Mouse (Mus musculus): ENCODE data around the gene Dmkn. TPM values are rescaled to one million over a fixed set of nuclear protein-coding genes. Genes with fewer than 3 reads are reported as not detected.
"Not testable (repeated sequence)": the region's sequence is repeated elsewhere in the genome, so short reads cannot be mapped to it uniquely, and the experiment has no call there.

The Dmkn gene
- polyA plus RNA-seq, 1 experiment from 2014 or later = 5.9 TPM

- H3K4me3 ChIP-seq = no peak overlapping the region
- no peaks in the 10 kb centered on the region for H3K27me3 ChIP-seq
- no peak for ATAC-seq (ENCODE audit: borderline replicate concordance, extremely low read depth, low FRiP score, low TSS enrichment)
- H3K27ac ChIP-seq = no peak overlapping the region
- H3K9me3 ChIP-seq = no peaks in the 10 kb centered on the region
- no peak overlapping the region for H3K4me2 ChIP-seq
- H3K4me1 ChIP-seq = peaks cover 13% of the 10 kb centered on the region
- H3K9ac ChIP-seq = no peak overlapping the region
- H3K36me3 ChIP-seq = no peaks in the 10 kb centered on the region
- 84% methylated on average over 3 of the region's 3 CpGs for WGBS
Measured at GRCm38 (mm10) chr7:30824306-30824705, 60.8 kb downstream of the Dmkn start.

GRCm38 (mm10) chr7:30826660-30827059 lies 63.1 kb downstream of the Dmkn start:
- H3K9me3 ChIP-seq = no peaks in the 10 kb centered on the region
- H3K4me1 ChIP-seq = no peaks in the 10 kb centered on the region
- 86% methylated on average over 10 of the region's 10 CpGs for WGBS
- ATAC-seq (ENCODE audit: borderline replicate concordance, extremely low read depth, low FRiP score, low TSS enrichment) = no peak
- H3K9ac ChIP-seq = no peak overlapping the region
- H3K36me3 ChIP-seq = no peaks in the 10 kb centered on the region
- no peak overlapping the region for H3K4me3 ChIP-seq
- H3K4me2 ChIP-seq = no peak overlapping the region
- H3K27me3 ChIP-seq = no peaks in the 10 kb centered on the region
- no peak overlapping the region for H3K27ac ChIP-seq

GRCm38 (mm10) chr7:30828871-30829270 lies 65.3 kb downstream of the Dmkn start:
- not testable (repeated sequence) for H3K27me3 ChIP-seq; H3K27ac ChIP-seq; H3K4me2 ChIP-seq; H3K9ac ChIP-seq; H3K36me3 ChIP-seq; H3K4me1 ChIP-seq; H3K9me3 ChIP-seq; H3K4me3 ChIP-seq; ATAC-seq (ENCODE audit: borderline replicate concordance, extremely low read depth, low FRiP score, low TSS enrichment)

- Histone ChIP-seq H3K9ac (no peak overlapping the region), H3K9me3 (no peaks in the 10 kb centered on the region), H3K4me2 (no peak overlapping the region), H3K36me3 (no peaks in the 10 kb centered on the region), H3K27me3 (no peaks in the 10 kb centered on the region), H3K4me3 (no peak overlapping the region), H3K27ac (no peak overlapping the region), H3K4me1 (no peaks in the 10 kb centered on the region)
- 63% methylated on average over 3 of the region's 3 CpGs for whole genome bisulfite sequencing
- no peak for ATAC-seq (ENCODE audit: borderline replicate concordance, extremely low read depth, low FRiP score, low TSS enrichment)
Measured at GRCm38 (mm10) chr7:30829428-30829827, 65.9 kb downstream of the Dmkn start.

Other genes with a start within 250 kb of the Dmkn start
- 7.7 and 9.3 TPM in 2 replicates for gene Arhgap33, start 228.7 kb upstream of the Dmkn start, polyA plus RNA-seq (2015; fragmentation: Nextera tagmentation; extraction: Ambion mirVana)
- 32.1 and 33.6 TPM in 2 replicates for gene Hspb6, start 211.6 kb upstream of the Dmkn start, polyA plus RNA-seq (2015; fragmentation: Nextera tagmentation; extraction: Ambion mirVana)
- gene Proser3, start 211.5 kb upstream of the Dmkn start, polyA plus RNA-seq (2015; fragmentation: Nextera tagmentation; extraction: Ambion mirVana) = 13.2 and 18.3 TPM in 2 replicates
- gene Lin37, start 203.9 kb upstream of the Dmkn start, polyA plus RNA-seq (2015; fragmentation: Nextera tagmentation; extraction: Ambion mirVana) = 36.0 and 38.8 TPM in 2 replicates
- gene U2af1l4, start 200.5 kb upstream of the Dmkn start, polyA plus RNA-seq (2015; fragmentation: Nextera tagmentation; extraction: Ambion mirVana) = 99.0 TPM in 2 replicates
- gene Gm49396, start 200.4 kb upstream of the Dmkn start, polyA plus RNA-seq (2015; fragmentation: Nextera tagmentation; extraction: Ambion mirVana) = 13.0 and 15.1 TPM in 2 replicates
- gene Psenen, start 200.1 kb upstream of the Dmkn start, polyA plus RNA-seq (2015; fragmentation: Nextera tagmentation; extraction: Ambion mirVana) = 119 and 124 TPM in 2 replicates
- gene Igflr1, start 198.3 kb upstream of the Dmkn start, polyA plus RNA-seq (2015; fragmentation: Nextera tagmentation; extraction: Ambion mirVana) = 4.6 and 5.0 TPM in 2 replicates
- 8.4 and 10.0 TPM in 2 replicates for gene Kmt2b, start 175.0 kb upstream of the Dmkn start, polyA plus RNA-seq (2015; fragmentation: Nextera tagmentation; extraction: Ambion mirVana)
- gene Zbtb32, start 164.8 kb upstream of the Dmkn start, polyA plus RNA-seq (2015; fragmentation: Nextera tagmentation; extraction: Ambion mirVana) = 2.3 and 3.7 TPM in 2 replicates
- gene Upk1a, start 150.9 kb upstream of the Dmkn start, polyA plus RNA-seq (2015; fragmentation: Nextera tagmentation; extraction: Ambion mirVana) = 0.88 and 1.4 TPM in 2 replicates
- 867 and 890 TPM in 2 replicates for gene Cox6b1, start 137.6 kb upstream of the Dmkn start, polyA plus RNA-seq (2015; fragmentation: Nextera tagmentation; extraction: Ambion mirVana)
- gene Etv2, start 127.9 kb upstream of the Dmkn start, polyA plus RNA-seq (2015; fragmentation: Nextera tagmentation; extraction: Ambion mirVana) = not detected in 2 replicates
- 126 and 130 TPM in 2 replicates for gene Rbm42, start 113.4 kb upstream of the Dmkn start, polyA plus RNA-seq (2015; fragmentation: Nextera tagmentation; extraction: Ambion mirVana)
- gene Haus5, start 98.8 kb upstream of the Dmkn start, polyA plus RNA-seq (2015; fragmentation: Nextera tagmentation; extraction: Ambion mirVana) = 61.9 and 62.6 TPM in 2 replicates
- not detected in 2 replicates for gene Pmis2, start 92.2 kb upstream of the Dmkn start, polyA plus RNA-seq (2015; fragmentation: Nextera tagmentation; extraction: Ambion mirVana)
- gene 2200002J24Rik, start 64.8 kb upstream of the Dmkn start, polyA plus RNA-seq (2015; fragmentation: Nextera tagmentation; extraction: Ambion mirVana) = 0.96 TPM in 1 of 2 replicates, not detected in the other
- 0.40 and 0.41 TPM in 2 replicates for gene Atp4a, start 51.5 kb upstream of the Dmkn start, polyA plus RNA-seq (2015; fragmentation: Nextera tagmentation; extraction: Ambion mirVana)
- 153 and 159 TPM in 2 replicates for gene Tmem147, start 34.2 kb upstream of the Dmkn start, polyA plus RNA-seq (2015; fragmentation: Nextera tagmentation; extraction: Ambion mirVana)
- 0.19 and 0.46 TPM in 2 replicates for gene Gapdhs, start 20.1 kb upstream of the Dmkn start, polyA plus RNA-seq (2015; fragmentation: Nextera tagmentation; extraction: Ambion mirVana)
- 1.4 and 1.8 TPM in 2 replicates for gene Sbsn, start 12.3 kb upstream of the Dmkn start, polyA plus RNA-seq (2015; fragmentation: Nextera tagmentation; extraction: Ambion mirVana)
- gene Krtdap, start 24.1 kb downstream of the Dmkn start, polyA plus RNA-seq (2015; fragmentation: Nextera tagmentation; extraction: Ambion mirVana) = 2.4 and 5.1 TPM in 2 replicates
- 0.38 and 0.46 TPM in 2 replicates for gene Ffar2, start 60.0 kb downstream of the Dmkn start, polyA plus RNA-seq (2015; fragmentation: Nextera tagmentation; extraction: Ambion mirVana)
- not detected in 2 replicates for gene Ffar3, start 92.4 kb downstream of the Dmkn start, polyA plus RNA-seq (2015; fragmentation: Nextera tagmentation; extraction: Ambion mirVana)
- not detected in 2 replicates for gene Ffar1, start 97.8 kb downstream of the Dmkn start, polyA plus RNA-seq (2015; fragmentation: Nextera tagmentation; extraction: Ambion mirVana)
- gene Cd22, start 116.6 kb downstream of the Dmkn start, polyA plus RNA-seq (2015; fragmentation: Nextera tagmentation; extraction: Ambion mirVana) = 0.05 TPM in 1 of 2 replicates, not detected in the other
- 0.32 and 0.34 TPM in 2 replicates for gene Mag, start 151.1 kb downstream of the Dmkn start, polyA plus RNA-seq (2015; fragmentation: Nextera tagmentation; extraction: Ambion mirVana)
- gene Hamp2, start 160.9 kb downstream of the Dmkn start, polyA plus RNA-seq (2015; fragmentation: Nextera tagmentation; extraction: Ambion mirVana) = not detected in 2 replicates
- gene Hamp, start 180.3 kb downstream of the Dmkn start, polyA plus RNA-seq (2015; fragmentation: Nextera tagmentation; extraction: Ambion mirVana) = 0.78 TPM in 1 of 2 replicates, not detected in the other
- gene Usf2, start 193.0 kb downstream of the Dmkn start, polyA plus RNA-seq (2015; fragmentation: Nextera tagmentation; extraction: Ambion mirVana) = 25.6 and 27.5 TPM in 2 replicates
- 80.6 and 89.1 TPM in 2 replicates for gene Lsr, start 209.7 kb downstream of the Dmkn start, polyA plus RNA-seq (2015; fragmentation: Nextera tagmentation; extraction: Ambion mirVana)
- gene Fam187b, start 210.0 kb downstream of the Dmkn start, polyA plus RNA-seq (2015; fragmentation: Nextera tagmentation; extraction: Ambion mirVana) = 6.3 TPM in 2 replicates